Mouse (Mus musculus) kidney, embryonic 15.5 days (tissue): ENCODE measurements around the gene Tob2. TPM values are rescaled to one million over a fixed set of nuclear protein-coding genes. Genes with fewer than 3 reads are reported as not detected.

Experiments
- ATAC-seq: fragments of 200-750 bp; cut with Nextera tagmentation; replicated peaks from 2 replicates; pipeline ENCODE4 v1.8.0; 2017; ENCODE audit warnings: moderate TSS enrichment; ENCODE audit not compliant: low FRiP score
- H3K27ac ChIP-seq: fragments of 300-500 bp; sonication (generic); 2 replicates; pipeline ENCODE4 v1.5.1; 2015; ENCODE audit warnings: mild to moderate bottlenecking, inconsistent platforms
- H3K27me3 ChIP-seq: fragments of 300-500 bp; sonication (generic); 2 replicates; pipeline ENCODE4 v1.6.1; 2015; ENCODE audit warnings: inconsistent platforms
- H3K36me3 ChIP-seq: fragments of 300-500 bp; sonication (generic); 2 replicates; pipeline ENCODE4 v1.6.1; 2015; ENCODE audit warnings: inconsistent platforms
- H3K4me1 ChIP-seq: fragments of 300-500 bp; sonication (generic); 2 replicates; pipeline ENCODE4 v1.6.1; 2015; ENCODE audit warnings: inconsistent platforms
- H3K4me2 ChIP-seq: fragments of 300-500 bp; sonication (generic); 2 replicates; pipeline ENCODE4 v1.6.1; 2015; ENCODE audit warnings: moderate library complexity, mild to moderate bottlenecking, inconsistent platforms
- H3K4me3 ChIP-seq: fragments of 300-500 bp; sonication (generic); replicated peaks from 2 replicates; pipeline ENCODE4 v1.5.1; 2015; ENCODE audit warnings: mild to moderate bottlenecking, inconsistent platforms
- H3K9ac ChIP-seq: fragments of 300-500 bp; sonication (generic); 2 replicates; pipeline ENCODE4 v1.6.1; 2015; ENCODE audit warnings: mild to moderate bottlenecking, inconsistent platforms
- H3K9me3 ChIP-seq: fragments of 300-500 bp; sonication (generic); replicated peaks from 2 replicates; pipeline ENCODE4 v1.6.1; 2016; ENCODE audit warnings: inconsistent platforms
- WGBS: fragments of 180-500 bp; shearing (Covaris S2); methylation state at CpG from one replicate; pipeline ENCODE4 v1.1.7; 2015; ENCODE audit warnings: mixed read lengths; 5-methylcytosine and 5-hydroxymethylcytosine counted together
- polyA plus RNA-seq: library from polyadenylated mRNA; unstranded; fragments of >200 nt; fragmentation: Nextera tagmentation; extraction: Ambion mirVana; gene quantifications from 2 replicates; pipeline ENCODE4 v1.2.1, GENCODE M21; 2015

Gene Tob2
- polyA plus RNA-seq, 1 experiment from 2014 or later = 28.2 TPM

DNA sequence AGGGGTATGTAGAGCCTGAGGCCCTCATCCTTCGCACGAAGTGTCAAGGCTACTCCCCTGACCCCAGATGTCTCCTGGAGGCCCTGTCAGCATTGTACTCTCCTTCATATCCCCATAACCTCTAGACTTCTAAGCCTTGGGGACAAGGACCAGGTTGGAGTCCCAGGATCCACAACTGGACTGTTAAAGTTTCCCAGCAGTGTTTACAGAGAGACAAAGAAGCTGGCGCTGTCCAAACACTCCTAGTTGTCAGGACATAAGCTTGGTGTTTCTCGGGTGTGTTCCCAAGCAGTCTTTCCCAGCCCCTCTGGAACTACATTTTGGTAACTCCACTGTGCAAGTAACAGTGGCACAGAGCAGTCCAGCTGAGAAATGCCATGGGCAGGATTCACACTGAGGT is 25.1 kb downstream of the Tob2 start:
- no peak overlapping the region for H3K4me2 ChIP-seq
- no peak overlapping the region for H3K27ac ChIP-seq
- peaks cover 35% of the 10 kb centered on the region for H3K4me1 ChIP-seq
- no peak overlapping the region for H3K9ac ChIP-seq
- 70% methylated on average over 4 of the region's 4 CpGs for WGBS
- no peak overlapping the region for H3K4me3 ChIP-seq
- 0 out of 2 replicates have a peak, but pooled peaks cover 1% of the 10 kb centered on the region for H3K36me3 ChIP-seq
- H3K9me3 ChIP-seq = no peaks in the 10 kb centered on the region
- H3K27me3 ChIP-seq = peaks cover 6% of the 10 kb centered on the region
- ATAC-seq = no peak

DNA sequence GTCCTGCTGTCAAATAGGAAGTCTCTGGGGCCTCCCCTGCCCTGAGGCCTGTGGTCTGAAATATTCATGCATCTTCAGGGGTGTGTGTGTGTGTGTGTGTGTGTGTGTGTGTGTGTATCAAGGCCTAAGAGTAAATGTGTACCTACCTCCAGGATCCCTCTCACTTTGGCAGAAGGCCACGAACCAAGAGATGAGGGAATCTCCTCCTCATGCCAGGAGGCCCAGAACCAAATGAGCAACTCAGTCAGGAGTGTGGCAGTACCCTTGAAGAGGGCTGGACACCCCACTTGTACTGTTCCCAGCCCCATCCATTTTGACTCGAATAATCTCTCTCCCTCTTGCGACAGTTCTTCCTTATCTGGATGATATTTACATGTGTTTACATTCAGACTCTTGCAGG is 26.4 kb downstream of the Tob2 start:
- H3K27ac ChIP-seq = no peak overlapping the region
- 88% methylated on average over 3 of the region's 3 CpGs for WGBS

DNA sequence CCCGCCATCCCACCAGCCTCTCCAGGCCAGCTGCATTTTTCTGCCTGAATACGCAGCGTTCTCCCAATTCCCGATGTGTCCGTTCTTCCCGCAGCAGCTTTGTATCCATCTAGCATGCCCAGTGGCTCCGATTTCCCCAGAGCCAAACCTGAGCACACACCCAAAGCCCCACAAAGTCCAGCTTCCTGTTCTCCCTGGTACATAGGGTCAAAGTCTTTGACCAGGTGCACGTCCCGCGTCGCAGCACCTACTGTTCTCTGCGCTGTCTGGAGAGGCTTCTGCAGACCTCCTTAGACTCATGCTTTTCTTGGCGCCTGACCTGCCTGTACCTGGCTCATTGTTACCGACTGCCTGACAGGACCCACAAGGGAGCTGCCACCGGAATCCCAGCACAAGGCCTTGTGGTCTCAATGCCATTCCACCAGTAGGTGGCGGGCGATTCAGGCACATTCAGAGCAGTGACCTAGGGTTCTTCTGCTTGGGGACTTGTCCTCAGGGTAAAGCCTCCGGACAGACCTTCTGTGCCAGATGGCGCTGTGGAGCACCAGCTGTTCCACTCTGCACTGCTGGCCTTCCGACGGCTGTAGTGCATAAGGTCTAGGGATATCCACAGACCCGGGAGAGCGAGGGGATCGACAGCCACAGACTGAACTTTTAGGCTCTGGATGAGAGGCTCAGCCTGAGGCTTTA is 27.3 kb downstream of the Tob2 start:
- H3K27me3 ChIP-seq = peaks cover 6% of the 10 kb centered on the region
- 15% methylated on average over 24 of the region's 24 CpGs for whole genome bisulfite sequencing
- H3K4me3 ChIP-seq = no peak overlapping the region
- peak overlapping the region; percentile 31 for H3K4me2 ChIP-seq
- H3K27ac ChIP-seq = peak overlapping the region; percentile 9; the same call in 1 of the 2 replicates
- H3K9ac ChIP-seq = no peak overlapping the region
- H3K9me3 ChIP-seq = no peaks in the 10 kb centered on the region
- H3K4me1 ChIP-seq = peaks cover 25% of the 10 kb centered on the region
- ATAC-seq = peak; percentile 86
- peaks cover 17% of the 10 kb centered on the region for H3K36me3 ChIP-seq

More for the DNA sequence above, 26.4 kb downstream of the Tob2 start:
- peaks cover 8% of the 10 kb centered on the region; the same call in 1 of the 2 replicates for H3K36me3 ChIP-seq
- no peak overlapping the region for H3K9ac ChIP-seq
- no peak overlapping the region for H3K4me2 ChIP-seq
- H3K9me3 ChIP-seq = no peaks in the 10 kb centered on the region
- no peak overlapping the region for H3K4me3 ChIP-seq
- peaks cover 33% of the 10 kb centered on the region for H3K4me1 ChIP-seq
- peaks cover 6% of the 10 kb centered on the region for H3K27me3 ChIP-seq
- ATAC-seq = no peak

DNA sequence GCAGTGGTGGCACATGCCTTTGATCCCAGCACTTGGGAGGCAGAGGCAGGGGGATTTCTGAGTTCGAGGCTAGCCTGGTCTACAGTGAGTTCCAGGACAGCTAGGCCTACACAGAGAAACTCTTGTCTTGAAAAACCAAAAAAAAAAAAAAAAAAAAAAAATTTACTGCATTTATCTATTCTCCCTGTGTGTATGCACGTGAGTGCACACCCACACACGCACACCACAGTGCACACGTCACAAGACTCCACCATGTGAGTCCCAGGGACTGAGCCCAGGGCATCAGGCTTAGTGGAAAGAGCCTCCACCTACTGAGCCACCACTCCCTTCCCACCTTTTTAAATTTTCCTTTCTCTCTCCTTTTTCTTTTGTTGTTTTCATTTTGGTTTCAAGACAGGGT is 28.1 kb downstream of the Tob2 start:
- H3K27ac ChIP-seq = no peak overlapping the region
- 87% methylated on average over 4 of the region's 4 CpGs for WGBS
- H3K4me2 ChIP-seq = no peak overlapping the region
- H3K9me3 ChIP-seq = no peaks in the 10 kb centered on the region
- H3K9ac ChIP-seq = no peak overlapping the region
- H3K4me3 ChIP-seq = no peak overlapping the region
- H3K4me1 ChIP-seq = peaks cover 17% of the 10 kb centered on the region
- H3K36me3 ChIP-seq = peaks cover 24% of the 10 kb centered on the region
- H3K27me3 ChIP-seq = peaks cover 5% of the 10 kb centered on the region
- no peak for ATAC-seq

DNA sequence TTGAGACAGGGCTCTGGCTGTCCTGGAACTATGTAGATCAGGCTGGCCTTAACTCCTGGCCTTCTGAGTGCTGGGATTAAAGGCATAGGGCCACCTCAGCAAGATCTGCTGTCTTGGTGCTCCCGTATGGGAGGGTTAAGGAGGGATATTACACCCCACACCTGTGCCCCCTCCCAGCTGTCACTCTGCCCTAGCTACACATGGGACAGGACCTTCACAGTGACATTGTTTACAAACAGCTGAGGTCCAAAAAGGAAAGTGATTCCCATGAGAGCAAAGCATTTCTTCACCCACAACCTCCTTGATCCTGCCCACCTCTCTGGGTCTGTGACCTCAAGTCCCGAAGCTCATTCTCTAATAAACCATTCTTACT is 29.4 kb downstream of the Tob2 start:
- H3K27me3 ChIP-seq = no peaks in the 10 kb centered on the region
- H3K9ac ChIP-seq = no peak overlapping the region
- 66% methylated on average over 2 of the region's 2 CpGs for WGBS
- H3K27ac ChIP-seq = no peak overlapping the region
- peaks cover 9% of the 10 kb centered on the region for H3K4me1 ChIP-seq
- no peak overlapping the region for H3K4me3 ChIP-seq
- H3K36me3 ChIP-seq = peaks cover 38% of the 10 kb centered on the region
- no peaks in the 10 kb centered on the region for H3K9me3 ChIP-seq
- ATAC-seq = no peak
- no peak overlapping the region for H3K4me2 ChIP-seq

- Histone ChIP-seq H3K4me2 (no peak overlapping the region), H3K36me3 (peaks cover 44% of the 10 kb centered on the region), H3K27me3 (no peaks in the 10 kb centered on the region), H3K9me3 (no peaks in the 10 kb centered on the region), H3K4me3 (no peak overlapping the region), H3K27ac (no peak overlapping the region), H3K4me1 (peaks cover 9% of the 10 kb centered on the region), H3K9ac (no peak overlapping the region)
- no peak for ATAC-seq
- WGBS = 87% methylated on average over 7 of the region's 7 CpGs
Observed at GRCm38 (mm10) chr15:81828426-81829207, 30.0 kb downstream of the Tob2 start.

DNA sequence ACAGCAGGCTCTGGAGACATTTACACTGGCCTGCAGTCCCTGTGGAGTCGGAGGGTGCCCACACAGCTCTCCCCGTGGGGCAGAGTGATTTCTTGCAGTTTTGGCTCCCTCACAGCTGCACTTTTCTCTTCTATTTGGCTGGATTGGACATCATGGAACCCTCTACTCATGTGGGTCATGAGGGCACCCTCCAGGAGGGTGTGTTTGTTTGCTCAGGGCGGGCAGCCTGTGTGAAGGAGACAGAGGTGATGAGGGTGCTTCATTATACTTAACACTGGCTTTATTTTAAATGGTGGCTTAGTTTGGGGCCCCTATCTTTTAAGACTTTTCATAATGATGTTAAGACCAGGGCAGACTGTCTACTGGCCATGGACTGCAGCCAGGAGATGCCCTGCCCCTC is 33.8 kb downstream of the Tob2 start:
- peaks cover 76% of the 10 kb centered on the region for H3K36me3 ChIP-seq
- H3K4me2 ChIP-seq = no peak overlapping the region
- H3K4me1 ChIP-seq = no peaks in the 10 kb centered on the region
- no peak for ATAC-seq
- no peak overlapping the region for H3K27ac ChIP-seq
- 75% methylated on average over 3 of the region's 3 CpGs for WGBS
- H3K9me3 ChIP-seq = no peaks in the 10 kb centered on the region
- H3K9ac ChIP-seq = no peak overlapping the region
- no peak overlapping the region for H3K4me3 ChIP-seq
- no peaks in the 10 kb centered on the region for H3K27me3 ChIP-seq

- no peak overlapping the region for H3K4me3 ChIP-seq
- H3K9ac ChIP-seq = no peak overlapping the region
- H3K27ac ChIP-seq = no peak overlapping the region
- H3K9me3 ChIP-seq = no peaks in the 10 kb centered on the region
- 80% methylated on average over 3 of the region's 3 CpGs for whole genome bisulfite sequencing
- peaks cover 90% of the 10 kb centered on the region for H3K36me3 ChIP-seq
- ATAC-seq = no peak
- no peaks in the 10 kb centered on the region for H3K27me3 ChIP-seq
- H3K4me2 ChIP-seq = no peak overlapping the region
- no peaks in the 10 kb centered on the region for H3K4me1 ChIP-seq
Observed at GRCm38 (mm10) chr15:81822631-81823030, 36.0 kb downstream of the Tob2 start.

DNA sequence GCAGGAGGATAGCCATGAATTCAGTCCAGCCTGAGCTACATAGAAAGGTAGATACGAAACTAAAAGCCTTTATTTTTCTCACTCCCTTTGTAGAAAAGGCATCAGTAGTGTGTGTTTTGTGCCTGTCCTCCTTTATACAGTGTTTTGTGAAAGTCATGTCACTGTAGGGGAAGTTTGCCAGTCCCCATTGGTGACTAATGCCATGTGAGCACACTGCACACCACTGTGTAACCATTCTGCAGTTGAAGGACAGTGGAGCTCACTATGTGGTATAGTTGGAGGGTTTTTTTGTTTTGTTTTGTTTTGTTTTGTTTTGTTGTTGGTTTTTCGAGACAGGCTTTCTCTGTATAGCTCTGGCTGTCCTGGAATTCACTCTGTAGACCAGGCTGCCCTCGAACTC is 40.2 kb downstream of the Tob2 start:
- no peak overlapping the region for H3K4me2 ChIP-seq
- no peak overlapping the region for H3K4me3 ChIP-seq
- H3K27me3 ChIP-seq = no peaks in the 10 kb centered on the region
- no peak overlapping the region for H3K9ac ChIP-seq
- peaks cover 77% of the 10 kb centered on the region for H3K36me3 ChIP-seq
- H3K27ac ChIP-seq = no peak overlapping the region
- H3K9me3 ChIP-seq = no peaks in the 10 kb centered on the region
- 91% methylated on average over 3 of the region's 3 CpGs for WGBS
- H3K4me1 ChIP-seq = no peaks in the 10 kb centered on the region
- no peak for ATAC-seq

DNA sequence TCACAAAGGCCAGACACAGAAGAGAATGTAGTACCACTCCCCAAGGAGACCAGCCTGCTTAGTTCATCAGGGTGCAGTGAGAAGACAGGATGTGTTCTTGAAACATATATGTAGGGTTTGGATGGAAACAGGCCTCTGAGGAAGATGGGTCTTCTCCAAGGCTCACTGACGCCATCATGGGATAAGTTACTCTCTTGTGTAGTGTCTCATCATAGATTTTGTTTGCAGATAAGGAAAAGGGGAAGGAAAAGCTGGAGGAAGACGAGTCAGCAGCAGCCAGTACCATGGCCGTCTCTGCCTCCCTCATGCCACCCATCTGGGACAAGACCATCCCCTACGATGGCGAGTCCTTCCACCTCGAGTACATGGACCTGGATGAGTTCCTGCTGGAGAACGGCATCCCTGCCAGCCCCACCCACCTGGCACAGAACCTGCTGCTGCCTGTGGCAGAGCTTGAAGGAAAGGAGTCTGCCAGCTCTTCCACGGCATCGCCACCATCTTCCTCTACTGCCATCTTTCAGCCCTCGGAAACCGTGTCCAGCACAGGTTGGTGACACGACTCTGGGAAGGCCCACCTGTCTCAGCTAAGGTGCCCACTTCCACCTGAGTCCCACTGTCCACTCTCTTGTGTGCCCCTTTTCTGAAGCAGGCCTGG is 43.8 kb downstream of the Tob2 start:
- Histone ChIP-seq H3K9ac (no peak overlapping the region), H3K4me2 (no peak overlapping the region), H3K27me3 (no peaks in the 10 kb centered on the region), H3K27ac (no peak overlapping the region), H3K9me3 (no peaks in the 10 kb centered on the region), H3K4me3 (no peak overlapping the region), H3K4me1 (peaks cover 17% of the 10 kb centered on the region), H3K36me3 (peaks cover 47% of the 10 kb centered on the region)
- 92% methylated on average over 12 of the region's 12 CpGs for WGBS
- ATAC-seq = no peak

GRCm38 (mm10) chr15:81813986-81814705 is 44.5 kb downstream of the Tob2 start:
- 83% methylated on average over 5 of the region's 5 CpGs for WGBS
- Histone ChIP-seq H3K9ac (no peak overlapping the region), H3K4me2 (no peak overlapping the region), H3K36me3 (peaks cover 40% of the 10 kb centered on the region), H3K9me3 (no peaks in the 10 kb centered on the region), H3K4me1 (peaks cover 24% of the 10 kb centered on the region), H3K27me3 (no peaks in the 10 kb centered on the region), H3K27ac (no peak overlapping the region), H3K4me3 (no peak overlapping the region)
- no peak for ATAC-seq
